Mouse (Mus musculus) CH12.LX (cell line): ENCODE data around the gene Camta1.

Source experiments
- CTCF ChIP-seq, 2 experiments: IDR thresholded peaks in 1 of 2; conservative IDR thresholded peaks in 1 of 2; 2 replicates each; pipeline ENCODE4 v1.5.1; 2011 to 2012; ENCODE audit warnings: low read depth in 2 of 2, low read length in 2 of 2, improper control_type of control experiment in 1 of 2, inconsistent platforms in 1 of 2, mild to moderate bottlenecking in 1 of 2, moderate library complexity in 1 of 2
- EP300 ChIP-seq: IDR thresholded peaks from 2 replicates; pipeline ENCODE4 v1.6.1; 2011; ENCODE audit warnings: low read length, improper control_type of control experiment
- ETS1 ChIP-seq: conservative IDR thresholded peaks from 2 replicates; pipeline ENCODE4 v1.6.1; 2012; ENCODE audit warnings: low read depth, mild to moderate bottlenecking, inconsistent platforms, low read length, improper control_type of control experiment, moderate library complexity
- MEF2A ChIP-seq: IDR thresholded peaks from 2 replicates; pipeline ENCODE4 v1.6.1; 2014; ENCODE audit warnings: low read depth, mild to moderate bottlenecking, inconsistent platforms, low read length, improper control_type of control experiment, borderline replicate concordance
- POLR2A ChIP-seq: IDR thresholded peaks from 2 replicates; pipeline ENCODE4 v1.6.1; 2011; ENCODE audit warnings: low read depth, mild to moderate bottlenecking, improper control_type of control experiment, low read length

DNA sequence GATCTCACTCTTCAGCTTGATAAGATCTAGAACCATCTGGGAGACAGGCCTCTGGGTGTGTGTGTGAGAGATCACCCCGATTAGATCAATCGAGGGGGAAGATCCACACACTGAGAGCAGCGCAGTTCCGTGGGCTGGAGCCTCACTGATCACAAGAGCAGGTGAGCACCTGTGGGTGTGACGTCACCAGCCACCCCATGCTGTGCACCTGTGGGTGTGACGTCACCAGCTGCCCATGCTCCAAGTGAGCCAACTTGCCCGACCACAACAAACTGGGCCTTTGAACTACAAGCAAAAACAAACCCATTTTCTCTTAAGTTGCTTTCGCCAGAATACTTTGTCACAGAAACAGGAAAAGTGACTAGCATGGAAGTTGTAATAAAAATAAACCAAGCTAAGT, 152.4 kb downstream of the Camta1 start:
- TF ChIP-seq CTCF (conservative IDR thresholded peaks at IDR 0.05 in 1 of 2, IDR thresholded peaks at IDR 0.05 in 1 of 2; ENCODE audit: low read depth in 2 of 2, low read length in 2 of 2) (no peak), POLR2A (no peak), EP300 (no peak), MEF2A (no peak), ETS1 (no peak)
